Mouse (Mus musculus) cerebellum, adult 9-10 months (tissue): ENCODE results near the gene Ankrd61.

Source experiments
- DNase-seq: peaks from one replicate; pipeline ENCODE4 v3.0.0; 2022

Gene Ankrd61

DNA sequence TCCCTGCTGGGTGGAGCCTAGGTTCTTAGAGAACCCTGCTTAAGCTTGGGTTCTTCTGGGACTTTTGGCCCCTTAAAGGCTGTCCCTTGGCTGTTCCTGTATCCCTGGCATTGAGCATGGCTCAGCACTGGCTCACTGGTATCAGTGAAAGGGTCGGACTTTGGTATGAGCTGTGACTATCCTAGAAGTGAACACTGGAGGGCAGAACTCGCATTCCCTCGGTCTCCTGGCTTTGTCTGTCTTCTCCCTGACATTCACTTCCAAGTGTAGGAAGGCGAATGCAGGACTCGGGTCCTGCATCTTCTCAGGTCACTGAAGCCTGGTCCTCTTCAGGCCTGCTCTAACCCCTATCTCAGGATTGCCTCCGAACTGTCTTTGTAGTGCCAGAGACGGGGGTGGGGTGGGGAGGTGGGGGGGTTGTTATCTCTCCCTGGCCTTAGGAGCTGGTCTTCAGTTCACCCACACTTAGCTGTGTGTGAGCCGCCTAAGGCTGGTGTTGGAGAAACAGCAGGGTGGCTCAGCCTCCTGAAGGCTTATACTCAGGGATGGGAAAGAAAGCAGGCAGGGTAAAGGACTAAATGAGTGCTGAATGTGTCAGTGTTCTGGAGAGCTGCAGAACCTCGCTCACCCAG, 5.1 kb downstream of the Ankrd61 start:
- DNase-seq: no peak

DNA sequence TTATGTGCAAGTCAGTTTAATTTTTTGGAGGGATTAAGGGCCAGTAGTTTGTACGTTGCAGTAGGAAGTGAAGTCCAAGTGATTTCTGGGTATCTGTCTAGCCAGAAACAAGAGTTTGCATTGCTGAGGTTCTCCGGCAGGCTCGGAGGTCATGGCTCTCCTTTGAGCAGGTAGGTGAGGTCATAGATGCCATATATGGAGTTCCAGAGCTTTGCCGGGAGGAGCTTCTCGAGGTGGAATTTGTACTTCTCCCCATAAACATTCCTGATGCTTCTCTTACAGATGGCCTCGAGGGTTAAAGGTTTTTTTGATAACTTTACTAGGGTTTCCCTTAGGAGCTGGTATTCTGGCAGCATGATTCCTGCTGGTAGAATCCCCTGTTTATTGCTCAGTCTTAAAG, 6.7 kb downstream of the Ankrd61 start:
- DNase-seq: no peak

DNA sequence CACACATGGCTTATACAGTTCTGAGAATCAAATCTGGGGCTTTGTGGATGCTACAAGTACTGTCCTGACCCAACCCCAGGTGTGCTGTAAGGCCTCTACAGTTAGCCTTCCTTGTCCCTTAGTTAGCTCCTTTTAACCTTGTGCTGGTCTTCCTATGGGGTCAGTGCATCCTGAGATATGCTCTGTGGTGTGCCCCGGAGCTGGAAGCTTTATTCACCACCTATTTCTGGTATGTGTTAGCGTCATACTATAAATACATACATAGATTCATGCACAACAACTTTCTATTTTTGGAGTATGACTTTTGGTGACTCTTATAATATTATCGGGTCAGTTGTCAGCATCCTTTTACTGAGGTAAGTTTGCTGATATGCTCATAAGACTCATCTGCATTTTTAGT, 12.2 kb downstream of the Ankrd61 start:
- no peak for DNase-seq

DNA sequence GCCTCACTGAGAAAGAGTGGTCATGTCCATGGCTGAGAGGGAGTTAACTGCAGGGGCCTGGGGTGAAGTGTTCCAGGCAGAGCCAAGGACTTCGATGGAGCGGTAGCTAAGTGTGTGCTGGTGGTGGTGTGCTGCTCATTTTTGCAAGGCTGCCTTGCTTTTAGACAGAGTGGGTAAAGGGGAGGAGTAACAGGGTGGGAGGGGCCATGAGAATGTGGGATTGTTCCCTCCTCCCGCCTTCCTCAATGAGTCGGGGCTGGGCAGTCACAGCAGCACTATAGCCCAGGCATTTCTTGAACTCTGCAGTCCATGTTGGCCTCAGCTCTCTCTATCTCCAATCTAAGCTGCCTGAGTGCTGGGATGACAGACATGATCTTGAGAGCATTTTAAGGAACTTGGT, 22.9 kb downstream of the Ankrd61 start:
- no peak for DNase-seq

DNA sequence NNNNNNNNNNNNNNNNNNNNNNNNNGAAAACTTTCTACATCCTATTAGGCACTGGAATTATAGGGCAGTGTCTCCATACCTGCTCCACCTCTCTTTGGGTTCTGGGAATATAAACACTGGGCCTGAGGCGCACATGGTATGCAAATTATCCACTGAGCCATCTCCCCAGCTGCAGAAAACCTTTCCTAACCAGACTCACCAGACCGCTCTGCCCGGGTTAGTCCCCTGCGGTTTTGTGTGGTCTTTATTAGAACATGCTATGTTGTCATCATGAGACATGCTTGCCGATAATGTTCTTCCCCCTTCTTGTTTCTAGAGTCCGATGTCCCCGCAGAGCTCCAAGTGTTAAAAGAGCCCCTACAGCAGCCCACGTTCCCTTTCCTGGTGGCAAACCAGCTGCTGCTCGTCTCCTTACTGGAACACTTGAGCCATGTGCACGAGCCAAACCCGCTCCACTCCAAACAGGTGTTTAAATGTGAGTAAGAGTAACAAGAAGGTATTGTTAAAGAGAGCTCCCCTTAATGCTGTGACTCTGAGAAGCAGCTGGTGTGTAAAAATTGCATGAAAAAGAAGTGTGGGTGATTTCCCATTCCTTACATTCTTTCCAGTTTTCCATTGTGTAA, 25.8 kb downstream of the Ankrd61 start:
- no peak for DNase-seq
